Mouse (Mus musculus) ES-Bruce4 (cell line): ENCODE results near the gene Jph3.

Experiments
- CTCF ChIP-seq: IDR thresholded peaks from one replicate; pipeline ENCODE4 v1.8.1; 2011; ENCODE audit warnings: low read depth, low read length
- EP300 ChIP-seq: IDR thresholded peaks from 2 replicates; pipeline ENCODE4 v1.6.1; 2011; ENCODE audit warnings: low read depth, low read length; ENCODE audit not compliant: insufficient read depth
- POLR2A ChIP-seq: IDR thresholded peaks from one replicate; pipeline ENCODE4 v1.8.1; 2011; ENCODE audit warnings: low read length; ENCODE audit not compliant: insufficient read depth

DNA sequence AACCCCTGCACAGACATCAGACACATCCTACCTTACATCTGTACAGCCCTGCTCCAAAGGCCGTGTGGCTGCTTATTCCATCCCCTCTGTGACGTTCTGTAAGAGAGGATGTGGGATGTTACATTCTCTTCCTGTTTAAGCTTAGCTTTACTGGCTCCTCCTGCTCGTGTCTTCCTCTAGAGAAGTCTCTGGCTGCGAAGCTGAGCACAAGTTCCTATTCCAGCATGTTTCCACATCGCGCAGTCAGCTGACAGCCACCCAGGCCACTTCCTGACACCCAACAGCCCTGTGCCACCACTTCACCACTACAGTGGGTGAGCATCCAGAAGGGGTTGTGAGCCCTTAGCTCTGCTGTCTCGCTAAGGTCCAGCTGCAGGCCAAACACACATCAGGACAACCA, 62.7 kb downstream of the Jph3 start:
- no peak for TF ChIP-seq CTCF
- TF ChIP-seq POLR2A, result no peak
- no peak for TF ChIP-seq EP300
